Mouse (Mus musculus) limb, embryonic 11.5 days (tissue): ENCODE measurements around the gene Lzts3. TPM values are rescaled to one million over a fixed set of nuclear protein-coding genes. Genes with fewer than 3 reads are reported as not detected.
"Not testable (repeated sequence)": the region's sequence is repeated elsewhere in the genome, so short reads cannot be mapped to it uniquely, and the experiment has no call there.

Experiments used
- ATAC-seq: fragments of 200-750 bp; cut with Nextera tagmentation; 2 replicates; pipeline ENCODE4 v1.8.0; 2017; ENCODE audit warnings: low read depth; ENCODE audit not compliant: insufficient number of reproducible peaks, low FRiP score, low TSS enrichment
- DNase-seq: peaks from one replicate; pipeline ENCODE4 v3.0.0-alpha.2; 2015; ENCODE audit warnings: low spot score
- H3K27ac ChIP-seq: fragments of 300-500 bp; sonication (generic); replicated peaks from 2 replicates; pipeline ENCODE4 v1.5.1; 2014; ENCODE audit warnings: low read depth, mild to moderate bottlenecking, low read length
- H3K27me3 ChIP-seq: fragments of 300-500 bp; sonication (generic); 2 replicates; pipeline ENCODE4 v1.6.1; 2014; ENCODE audit warnings: mild to moderate bottlenecking, low read length, mixed read lengths; ENCODE audit not compliant: control insufficient read depth, insufficient read depth
- H3K36me3 ChIP-seq: fragments of 300-500 bp; sonication (generic); 2 replicates; pipeline ENCODE4 v1.6.1; 2014; ENCODE audit warnings: mild to moderate bottlenecking, low read length, moderate library complexity, mixed read lengths; ENCODE audit not compliant: control insufficient read depth, insufficient read depth
- H3K4me1 ChIP-seq: fragments of 300-500 bp; sonication (generic); 2 replicates; pipeline ENCODE4 v1.6.1; 2014; ENCODE audit warnings: low read length, mixed read lengths; ENCODE audit not compliant: control insufficient read depth, insufficient read depth
- H3K4me2 ChIP-seq: fragments of 300-500 bp; sonication (generic); 2 replicates; pipeline ENCODE4 v1.6.1; 2014; ENCODE audit warnings: low read depth, mild to moderate bottlenecking, moderate library complexity; ENCODE audit not compliant: severe bottlenecking
- H3K4me3 ChIP-seq: fragments of 300-500 bp; sonication (generic); 2 replicates; pipeline ENCODE4 v1.5.1; 2014; ENCODE audit warnings: low read depth, low read length
- H3K9ac ChIP-seq: fragments of 300-500 bp; sonication (generic); 2 replicates; pipeline ENCODE4 v1.6.1; 2014; ENCODE audit warnings: mild to moderate bottlenecking, low read length
- H3K9me3 ChIP-seq: fragments of 300-500 bp; sonication (generic); 2 replicates; pipeline ENCODE4 v1.6.1; 2016; ENCODE audit warnings: low read length; ENCODE audit not compliant: control insufficient read depth
- WGBS: fragments of 180-500 bp; shearing (Covaris S2); extraction: QIAGEN DNeasy Blood & Tissue Kit; methylation state at CpG from one replicate; pipeline ENCODE4 v1.1.7; 2014; 5-methylcytosine and 5-hydroxymethylcytosine counted together
- polyA plus RNA-seq: library from polyadenylated mRNA; unstranded; fragments of >200 nt; fragmentation: Nextera tagmentation; extraction: Ambion mirVana; gene quantifications from 2 replicates; pipeline ENCODE4 v1.2.1, GENCODE M21; 2014

Lzts3 gene
- polyA plus RNA-seq, 1 experiment from 2014 or later, result 0.88 TPM

DNA sequence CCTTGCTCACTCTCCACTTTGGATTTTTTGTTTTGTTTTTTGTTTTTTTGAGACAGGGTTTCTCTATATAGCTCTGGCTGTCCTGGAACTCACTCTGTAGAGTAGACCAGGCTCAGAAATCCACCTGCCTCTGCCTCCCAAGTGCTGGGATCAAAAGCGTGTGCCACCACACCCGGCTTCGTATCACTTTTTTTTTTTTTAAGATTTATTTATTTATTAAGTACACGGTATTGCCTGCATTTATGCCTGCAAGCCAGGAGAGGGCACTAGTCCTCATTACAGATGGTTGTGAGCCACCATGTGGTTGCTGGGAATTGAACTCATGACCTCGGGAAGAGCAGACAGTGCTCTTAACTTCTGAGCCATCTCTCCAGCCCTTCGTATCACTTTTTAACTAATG lies 6.4 kb upstream of the Lzts3 start:
- not testable (repeated sequence) for H3K9ac ChIP-seq, H3K4me3 ChIP-seq, H3K36me3 ChIP-seq, ATAC-seq, H3K27me3 ChIP-seq, H3K4me1 ChIP-seq, H3K4me2 ChIP-seq, DNase-seq, H3K9me3 ChIP-seq, H3K27ac ChIP-seq
- 77% methylated on average over 6 of the region's 6 CpGs for WGBS

GRCm38 (mm10) chr2:130645198-130645597 lies 2.6 kb upstream of the Lzts3 start:
- 0 out of 2 replicates have a peak, but pooled peaks cover 5% of the 10 kb centered on the region for H3K4me1 ChIP-seq
- no peak overlapping the region for H3K4me2 ChIP-seq
- H3K36me3 ChIP-seq, result no peaks in the 10 kb centered on the region
- no peak for ATAC-seq
- H3K9ac ChIP-seq, result no peak overlapping the region
- no peak overlapping the region for H3K4me3 ChIP-seq
- 78% methylated on average over 4 of the region's 4 CpGs for WGBS
- no peak for DNase-seq
- no peaks in the 10 kb centered on the region for H3K27me3 ChIP-seq
- H3K9me3 ChIP-seq, result no peaks in the 10 kb centered on the region
- no peak overlapping the region for H3K27ac ChIP-seq

DNA sequence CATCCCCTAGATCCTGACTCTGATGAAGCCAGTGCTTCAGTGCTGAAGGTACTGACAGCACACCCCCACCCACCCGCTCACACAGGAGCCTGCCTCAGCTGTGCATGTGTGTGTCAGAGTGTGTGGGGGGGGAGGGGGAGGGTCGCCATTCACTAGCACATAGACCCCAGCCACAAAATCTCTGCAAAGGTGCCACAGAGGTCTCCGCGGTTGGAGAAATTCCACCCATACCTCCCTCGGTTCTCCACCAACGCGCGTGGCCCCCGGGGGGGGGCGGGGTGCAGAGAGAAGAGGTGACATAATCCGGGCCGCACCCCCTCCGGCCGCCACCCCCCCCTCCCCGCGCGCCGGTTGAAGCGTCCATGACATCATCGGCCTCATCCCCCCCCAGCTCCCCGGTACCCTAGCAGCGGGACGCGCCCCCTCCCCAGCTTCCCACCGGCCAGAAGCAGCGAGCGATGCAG lies 374 bp downstream of the Lzts3 start:
- no peaks in the 10 kb centered on the region for H3K36me3 ChIP-seq
- peak overlapping the region; percentile 65 for H3K9ac ChIP-seq
- WGBS, result 3% methylated on average over 12 of the region's 27 CpGs
- peak overlapping the region; percentile 89 for H3K4me2 ChIP-seq
- peak overlapping the region; percentile 49 for H3K4me3 ChIP-seq
- peaks cover 14% of the 10 kb centered on the region for H3K27me3 ChIP-seq
- H3K9me3 ChIP-seq, result no peaks in the 10 kb centered on the region
- H3K4me1 ChIP-seq, result 0 out of 2 replicates have a peak, but pooled peaks cover 7% of the 10 kb centered on the region
- no peak for DNase-seq
- peak; percentile 44; the same call in 1 of the 2 replicates for ATAC-seq
- H3K27ac ChIP-seq, result no peak overlapping the region

DNA sequence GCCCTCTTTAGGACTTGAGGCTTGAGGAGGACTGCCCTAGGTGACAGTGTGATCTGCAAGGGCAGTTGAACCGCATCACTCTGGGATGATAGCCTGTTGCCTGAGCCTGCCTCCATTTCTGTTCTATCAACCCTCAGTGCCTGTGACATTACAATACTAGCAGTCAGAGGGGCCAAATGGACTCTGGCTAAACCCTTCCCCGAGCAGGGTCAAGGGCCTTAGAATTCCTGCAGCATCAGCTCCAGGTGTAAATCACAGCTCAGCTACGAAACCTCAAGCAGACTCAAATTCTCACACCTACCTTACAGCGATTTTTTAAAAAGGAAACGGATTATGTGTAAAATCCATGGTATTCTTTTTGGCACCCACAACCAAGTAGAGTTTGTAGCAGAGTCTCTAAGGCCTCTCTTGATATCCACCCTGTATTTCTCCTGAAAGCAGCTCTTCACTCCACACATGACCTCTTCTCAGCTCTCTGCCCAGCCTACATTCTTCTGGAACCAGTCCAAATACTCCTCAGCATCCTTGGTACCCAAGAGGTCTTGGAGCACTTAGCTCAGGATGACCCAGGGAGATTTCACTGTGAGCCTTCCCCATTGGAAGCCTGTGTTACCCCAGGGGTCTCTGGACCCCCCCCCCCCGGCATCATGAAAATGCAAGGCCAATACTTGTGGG lies 1.1 kb downstream of the Lzts3 start:
- H3K27me3 ChIP-seq, result peaks cover 22% of the 10 kb centered on the region
- peak overlapping the region; percentile 89; the same call in 1 of the 2 replicates for H3K4me2 ChIP-seq

DNA sequence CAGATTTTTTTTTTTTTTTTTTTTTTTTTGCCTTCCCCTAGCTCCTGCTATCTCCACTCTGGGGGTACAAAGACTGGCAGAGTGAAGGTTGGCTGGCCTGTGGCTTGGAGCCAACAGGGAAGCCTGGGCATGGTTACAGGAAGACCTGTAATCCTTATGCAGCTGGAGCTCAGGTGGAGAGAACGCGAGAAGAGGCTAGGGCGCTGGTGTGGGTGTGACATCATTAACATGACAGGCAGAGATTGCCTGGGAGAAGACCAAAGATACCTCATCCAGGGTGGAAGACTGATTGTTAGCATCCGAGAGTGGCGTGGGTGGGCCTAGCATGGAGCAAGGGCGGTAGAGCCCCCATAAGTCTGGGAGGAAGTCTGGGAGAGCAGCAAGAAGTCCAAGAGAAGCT lies 3.3 kb downstream of the Lzts3 start:
- Histone ChIP-seq H3K4me2 (no peak overlapping the region), H3K9ac (no peak overlapping the region), H3K4me1 (peaks cover 23% of the 10 kb centered on the region), H3K4me3 (no peak overlapping the region), H3K9me3 (no peaks in the 10 kb centered on the region), H3K36me3 (no peaks in the 10 kb centered on the region), H3K27me3 (peaks cover 43% of the 10 kb centered on the region), H3K27ac (no peak overlapping the region)
- DNase-seq (no peak), ATAC-seq (no peak)
- 78% methylated on average over 6 of the region's 6 CpGs for WGBS

More for the DNA sequence above, 1.1 kb downstream of the Lzts3 start:
- no peak for ATAC-seq
- Histone ChIP-seq H3K9me3 (no peaks in the 10 kb centered on the region), H3K9ac (no peak overlapping the region; the same call in 1 of the 2 replicates), H3K4me1 (0 out of 2 replicates have a peak, but pooled peaks cover 7% of the 10 kb centered on the region), H3K27ac (no peak overlapping the region), H3K4me3 (no peak overlapping the region), H3K36me3 (no peaks in the 10 kb centered on the region)
- no peak for DNase-seq
- WGBS, result 47% methylated on average over 6 of the region's 6 CpGs

DNA sequence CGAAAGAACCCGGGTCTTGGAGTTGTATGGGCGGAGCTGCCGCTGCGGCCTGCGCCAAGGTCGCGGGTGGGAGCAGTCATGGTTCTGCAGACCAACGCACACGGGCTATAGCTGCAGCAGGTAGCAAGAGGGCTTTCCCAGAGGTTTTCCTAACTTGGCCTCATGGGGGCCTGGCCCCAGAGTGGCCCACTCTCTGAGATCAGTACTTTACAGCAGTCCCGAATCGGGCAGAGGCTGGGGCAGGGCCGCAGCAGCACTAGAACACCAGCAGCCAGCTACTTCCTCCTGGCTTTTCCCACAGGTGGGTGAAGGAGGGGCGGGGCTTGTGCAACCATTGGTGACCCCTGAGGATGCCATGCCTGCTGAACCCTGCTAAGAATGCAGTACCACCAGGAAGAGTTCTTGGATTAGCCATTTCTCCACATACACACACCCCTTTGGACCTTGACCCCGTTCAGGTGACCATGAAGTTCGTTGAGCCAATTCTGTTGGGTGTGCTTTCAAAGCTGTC lies 4.4 kb downstream of the Lzts3 start:
- H3K4me3 ChIP-seq, result no peak overlapping the region
- H3K27ac ChIP-seq, result no peak overlapping the region
- H3K4me1 ChIP-seq, result peaks cover 29% of the 10 kb centered on the region
- H3K4me2 ChIP-seq, result no peak overlapping the region
- H3K27me3 ChIP-seq, result peaks cover 46% of the 10 kb centered on the region
- H3K36me3 ChIP-seq, result no peaks in the 10 kb centered on the region
- H3K9me3 ChIP-seq, result no peaks in the 10 kb centered on the region
- DNase-seq (no peak), ATAC-seq (no peak)
- no peak overlapping the region for H3K9ac ChIP-seq
- WGBS, result 22% methylated on average over 16 of the region's 16 CpGs

- peak; percentile 7; the same call in 1 of the 2 replicates for ATAC-seq
- Histone ChIP-seq H3K4me1 (peaks cover 24% of the 10 kb centered on the region), H3K27ac (no peak overlapping the region), H3K36me3 (no peaks in the 10 kb centered on the region), H3K4me3 (peak overlapping the region; percentile 40; the same call in 1 of the 2 replicates), H3K9me3 (no peaks in the 10 kb centered on the region), H3K9ac (peak overlapping the region; percentile 22; the same call in 1 of the 2 replicates), H3K27me3 (peaks cover 46% of the 10 kb centered on the region), H3K4me2 (peak overlapping the region; percentile 94; the same call in 1 of the 2 replicates)
- 12% methylated on average over 21 of the region's 21 CpGs for WGBS
- peak; percentile 49 for DNase-seq
Observed at GRCm38 (mm10) chr2:130635847-130636246, 6.8 kb downstream of the Lzts3 start.

GRCm38 (mm10) chr2:130634739-130635411 lies 7.7 kb downstream of the Lzts3 start:
- peaks cover 24% of the 10 kb centered on the region for H3K4me1 ChIP-seq
- H3K9ac ChIP-seq, result peak overlapping the region; percentile 61
- H3K27me3 ChIP-seq, result peaks cover 46% of the 10 kb centered on the region
- WGBS, result under 1% methylated on average over 38 of the region's 38 CpGs
- H3K36me3 ChIP-seq, result no peaks in the 10 kb centered on the region
- H3K27ac ChIP-seq, result no peak overlapping the region
- peak overlapping the region; percentile 40 for H3K4me3 ChIP-seq
- H3K4me2 ChIP-seq, result peak overlapping the region; percentile 94
- ATAC-seq, result no peak
- DNase-seq, result peak; percentile 65
- no peaks in the 10 kb centered on the region for H3K9me3 ChIP-seq
